Mouse (Mus musculus) embryonic facial prominence, embryonic 12.5 days (tissue): ENCODE results near the gene Tarbp1. TPM values are rescaled to one million over a fixed set of nuclear protein-coding genes. Genes with fewer than 3 reads are reported as not detected.

ENCODE experiments used
- ATAC-seq: fragments of 200-750 bp; cut with Nextera tagmentation; 2 replicates; pipeline ENCODE4 v1.8.0; 2017; ENCODE audit not compliant: insufficient number of reproducible peaks, insufficient read depth, low FRiP score, low TSS enrichment
- H3K27ac ChIP-seq: fragments of 300-500 bp; sonication (generic); 2 replicates; pipeline ENCODE4 v1.5.1; 2016; ENCODE audit warnings: mild to moderate bottlenecking
- H3K27me3 ChIP-seq: fragments of 300-500 bp; sonication (generic); 2 replicates; pipeline ENCODE4 v1.6.1; 2016; ENCODE audit warnings: mild to moderate bottlenecking, moderate library complexity
- H3K36me3 ChIP-seq: fragments of 300-500 bp; sonication (generic); 2 replicates; pipeline ENCODE4 v1.6.1; 2016; ENCODE audit warnings: mild to moderate bottlenecking
- H3K4me1 ChIP-seq: fragments of 300-500 bp; sonication (generic); 2 replicates; pipeline ENCODE4 v1.6.1; 2016
- H3K4me2 ChIP-seq: fragments of 300-500 bp; sonication (generic); replicated peaks from 2 replicates; pipeline ENCODE4 v1.6.1; 2016; ENCODE audit warnings: mild to moderate bottlenecking, moderate library complexity
- H3K4me3 ChIP-seq: fragments of 300-500 bp; sonication (generic); 2 replicates; pipeline ENCODE4 v1.5.1; 2016; ENCODE audit warnings: mild to moderate bottlenecking
- H3K9ac ChIP-seq: fragments of 300-500 bp; sonication (generic); 2 replicates; pipeline ENCODE4 v1.6.1; 2016; ENCODE audit warnings: mild to moderate bottlenecking, moderate library complexity
- H3K9me3 ChIP-seq: fragments of 300-500 bp; sonication (generic); 2 replicates; pipeline ENCODE4 v1.6.1; 2016; ENCODE audit warnings: mild to moderate bottlenecking, moderate library complexity
- WGBS: fragments of 180-500 bp; shearing (Covaris S2); methylation state at CpG from one replicate; pipeline ENCODE4 v1.1.7; 2016; 5-methylcytosine and 5-hydroxymethylcytosine counted together
- polyA plus RNA-seq: library from polyadenylated mRNA; unstranded; fragments of >200 nt; fragmentation: Nextera tagmentation; extraction: Ambion mirVana; gene quantifications from 2 replicates; pipeline ENCODE4 v1.2.1, GENCODE M21; 2016

Tarbp1 gene
- polyA plus RNA-seq, 1 experiment from 2014 or later = 3.2 TPM

DNA sequence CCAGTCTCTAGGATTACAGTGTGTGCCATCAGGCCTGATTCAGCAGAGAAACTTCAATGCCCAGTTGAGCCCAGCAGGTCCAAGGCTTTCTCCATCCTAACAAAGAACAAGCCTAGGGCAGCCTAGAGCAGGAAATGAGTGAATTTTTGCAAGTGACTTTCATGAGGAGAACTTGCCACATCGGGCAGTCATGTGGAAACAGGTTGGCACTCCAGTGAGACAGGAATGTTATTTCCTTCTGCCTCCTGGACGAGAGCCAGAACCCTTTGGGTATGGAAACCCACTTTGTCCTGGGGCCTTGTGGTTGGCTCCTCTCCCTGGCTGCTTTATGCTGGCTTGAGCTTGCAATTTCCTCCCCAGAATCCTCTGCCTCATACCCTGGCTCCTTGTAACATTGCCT lies 83.3 kb downstream of the Tarbp1 start:
- H3K9me3 ChIP-seq = no peaks in the 10 kb centered on the region
- H3K4me2 ChIP-seq = no peak overlapping the region
- ATAC-seq = no peak
- no peak overlapping the region for H3K27ac ChIP-seq
- H3K4me1 ChIP-seq = no peaks in the 10 kb centered on the region
- WGBS = 67% methylated on average over 2 of the region's 2 CpGs
- no peaks in the 10 kb centered on the region for H3K36me3 ChIP-seq
- H3K4me3 ChIP-seq = no peak overlapping the region
- H3K9ac ChIP-seq = no peak overlapping the region
- H3K27me3 ChIP-seq = no peaks in the 10 kb centered on the region

DNA sequence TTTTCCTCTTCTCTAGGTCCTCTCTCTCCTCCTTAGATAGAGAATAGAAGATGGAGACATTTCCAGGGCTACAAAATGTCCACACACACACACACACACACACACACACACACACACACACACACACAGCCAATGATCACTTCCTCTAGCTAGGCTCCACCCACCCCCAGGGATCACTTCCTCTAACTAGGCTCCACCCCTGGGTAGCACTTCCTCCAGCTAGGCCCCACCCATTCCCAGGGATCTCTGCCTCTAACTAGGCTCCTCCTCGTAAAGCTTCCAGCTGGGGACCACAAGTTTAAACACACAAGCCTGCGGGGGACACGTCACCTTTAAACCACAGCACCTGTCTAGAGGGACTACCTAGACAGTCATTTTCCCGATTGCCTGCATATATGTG lies 87.3 kb downstream of the Tarbp1 start:
- no peaks in the 10 kb centered on the region for H3K36me3 ChIP-seq
- no peaks in the 10 kb centered on the region for H3K4me1 ChIP-seq
- no peak overlapping the region for H3K27ac ChIP-seq
- H3K9me3 ChIP-seq = no peaks in the 10 kb centered on the region
- no peak for ATAC-seq
- H3K27me3 ChIP-seq = no peaks in the 10 kb centered on the region
- no peak overlapping the region for H3K4me3 ChIP-seq
- H3K4me2 ChIP-seq = no peak overlapping the region
- WGBS = 81% methylated on average over 4 of the region's 4 CpGs
- no peak overlapping the region for H3K9ac ChIP-seq

DNA sequence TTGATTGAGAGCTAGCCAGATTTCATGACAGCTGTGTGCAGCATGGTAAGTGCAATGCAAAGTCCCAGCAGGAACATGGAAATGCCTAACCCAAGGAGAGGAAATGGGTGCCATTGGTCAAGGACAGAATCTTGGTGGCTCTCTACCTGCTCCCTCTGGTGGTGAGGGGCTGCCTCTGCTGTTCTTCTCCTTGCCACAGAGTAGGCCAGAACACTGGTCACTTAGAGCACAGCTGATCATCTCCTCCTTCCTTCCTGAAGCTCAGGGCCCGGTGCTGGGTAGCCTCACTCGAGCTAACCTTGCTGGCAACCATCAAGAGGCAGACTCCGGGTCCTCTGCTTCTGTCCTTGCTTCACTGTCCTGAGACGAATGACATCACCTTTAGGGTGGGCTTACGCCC lies 92.1 kb downstream of the Tarbp1 start:
- Histone ChIP-seq H3K4me2 (no peak overlapping the region), H3K36me3 (no peaks in the 10 kb centered on the region), H3K27ac (no peak overlapping the region), H3K9me3 (no peaks in the 10 kb centered on the region), H3K27me3 (no peaks in the 10 kb centered on the region; the same call in 1 of the 2 replicates), H3K4me3 (no peak overlapping the region), H3K9ac (no peak overlapping the region), H3K4me1 (no peaks in the 10 kb centered on the region)
- 63% methylated on average over 5 of the region's 5 CpGs for WGBS
- no peak for ATAC-seq

DNA sequence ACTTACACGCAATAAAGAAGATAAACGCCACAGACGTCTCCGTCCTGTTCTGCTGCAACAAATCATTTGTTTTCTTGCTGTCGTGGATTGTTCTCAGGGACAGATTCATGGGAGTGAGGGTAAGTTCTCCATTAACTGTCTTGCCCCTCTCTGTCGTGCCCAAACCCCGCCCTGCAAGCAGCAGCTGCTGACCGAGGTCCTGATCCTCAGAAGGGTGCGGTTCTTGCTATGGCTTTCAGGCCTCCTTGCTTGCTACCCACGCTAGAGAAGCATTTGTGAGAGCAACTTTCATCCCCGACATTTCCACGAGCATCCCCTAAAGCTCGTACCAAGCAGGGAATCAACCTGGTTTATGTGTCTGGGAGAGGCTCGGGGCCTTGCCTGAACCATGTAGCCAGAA lies 92.6 kb downstream of the Tarbp1 start:
- Histone ChIP-seq H3K36me3 (no peaks in the 10 kb centered on the region), H3K27ac (no peak overlapping the region), H3K4me1 (no peaks in the 10 kb centered on the region), H3K27me3 (no peaks in the 10 kb centered on the region; the same call in 1 of the 2 replicates), H3K4me3 (no peak overlapping the region), H3K9ac (no peak overlapping the region), H3K9me3 (no peaks in the 10 kb centered on the region), H3K4me2 (no peak overlapping the region)
- no peak for ATAC-seq
- 40% methylated on average over 14 of the region's 14 CpGs for WGBS

DNA sequence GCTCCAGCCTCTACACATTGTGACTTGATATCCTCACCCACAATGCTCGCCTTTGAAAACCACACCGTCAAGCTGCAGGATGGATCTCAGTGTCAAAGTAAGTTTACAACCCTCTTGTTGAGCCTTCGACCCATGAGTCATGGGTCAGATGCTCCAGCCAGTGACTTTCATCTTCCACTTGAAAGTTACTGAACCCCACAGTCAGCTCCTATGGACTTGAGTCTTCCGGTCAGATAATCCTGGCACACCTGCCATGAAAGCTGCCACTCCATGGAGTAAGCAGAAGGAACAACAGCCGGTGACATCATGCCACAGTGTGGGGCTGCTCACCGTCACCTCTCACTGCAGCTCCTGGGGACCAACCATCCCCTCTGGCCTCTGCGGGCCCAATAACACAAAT lies 93.6 kb downstream of the Tarbp1 start:
- WGBS = 80% methylated on average over 7 of the region's 7 CpGs
- H3K27ac ChIP-seq = no peak overlapping the region

DNA sequence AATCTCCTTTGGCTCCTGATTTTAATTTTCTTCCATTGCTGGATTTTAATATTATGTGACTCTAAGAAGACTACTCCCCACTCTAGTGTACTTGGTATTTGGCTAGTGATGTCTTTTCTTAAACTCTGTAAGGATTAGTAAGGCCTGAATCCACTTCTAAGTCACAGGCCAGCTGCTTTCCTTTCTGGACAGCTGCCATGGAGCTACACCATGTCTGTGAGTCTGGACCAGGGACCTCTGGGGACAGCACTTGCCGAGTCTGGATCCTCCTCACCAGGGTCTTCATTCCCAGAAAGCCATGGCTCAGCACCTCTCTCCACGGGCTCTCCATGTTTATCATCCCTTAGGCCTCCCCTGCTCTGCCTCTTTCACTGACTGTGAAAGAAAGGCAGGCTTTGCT lies 94.7 kb downstream of the Tarbp1 start:
- Histone ChIP-seq H3K27me3 (no peaks in the 10 kb centered on the region; the same call in 1 of the 2 replicates), H3K9ac (no peak overlapping the region), H3K27ac (no peak overlapping the region), H3K4me3 (no peak overlapping the region), H3K4me1 (no peaks in the 10 kb centered on the region), H3K4me2 (no peak overlapping the region), H3K9me3 (no peaks in the 10 kb centered on the region), H3K36me3 (no peaks in the 10 kb centered on the region)
- no peak for ATAC-seq
- 60% methylated on average over 2 of the region's 2 CpGs for whole genome bisulfite sequencing

More for the DNA sequence above, 93.6 kb downstream of the Tarbp1 start:
- Histone ChIP-seq H3K9me3 (no peaks in the 10 kb centered on the region), H3K27me3 (no peaks in the 10 kb centered on the region; the same call in 1 of the 2 replicates), H3K4me1 (no peaks in the 10 kb centered on the region), H3K4me2 (no peak overlapping the region), H3K4me3 (no peak overlapping the region), H3K9ac (no peak overlapping the region), H3K36me3 (no peaks in the 10 kb centered on the region)
- no peak for ATAC-seq

DNA sequence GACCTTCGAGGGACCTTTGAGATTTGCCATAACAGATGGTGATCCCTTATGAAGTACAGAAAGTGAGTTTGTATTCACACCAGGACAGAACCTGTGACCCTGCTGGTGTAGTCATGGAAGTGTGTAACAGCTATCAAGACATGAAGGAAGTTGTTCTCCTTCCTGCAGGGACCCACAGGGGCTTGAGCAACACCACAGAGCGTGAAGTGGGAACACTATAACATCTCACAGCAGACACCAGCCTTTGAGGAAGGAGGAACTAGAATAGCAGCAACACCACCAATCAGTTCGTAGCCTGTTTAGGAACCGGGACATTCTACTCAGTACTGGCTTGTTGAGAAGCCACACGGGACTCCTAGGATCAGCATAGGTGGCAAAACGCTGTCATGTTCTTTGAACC lies 95.3 kb downstream of the Tarbp1 start:
- H3K4me3 ChIP-seq = no peak overlapping the region
- H3K4me2 ChIP-seq = no peak overlapping the region
- H3K9me3 ChIP-seq = no peaks in the 10 kb centered on the region
- no peak overlapping the region for H3K9ac ChIP-seq
- no peaks in the 10 kb centered on the region for H3K36me3 ChIP-seq
- no peaks in the 10 kb centered on the region for H3K4me1 ChIP-seq
- 86% methylated on average over 6 of the region's 6 CpGs for WGBS
- no peaks in the 10 kb centered on the region; the same call in 1 of the 2 replicates for H3K27me3 ChIP-seq
- no peak for ATAC-seq
- no peak overlapping the region for H3K27ac ChIP-seq

Other genes with a start within 250 kb of the Tarbp1 start
- gene Slc35f3, start 176.5 kb downstream of the Tarbp1 start, polyA plus RNA-seq = 0.73 and 0.75 TPM in 2 replicates
- 47.1 TPM in 2 replicates for gene Coa6, start 52.5 kb downstream of the Tarbp1 start, polyA plus RNA-seq
- gene Irf2bp2, start 118.9 kb upstream of the Tarbp1 start, polyA plus RNA-seq = 11.5 and 12.0 TPM in 2 replicates